Mouse (Mus musculus) fat pad, adult 2 months (tissue): ENCODE data around the gene Hoxa6.

Source experiments
- DNase-seq: peaks from one replicate; pipeline ENCODE4 v3.0.0-alpha.2; 2011; ENCODE audit warnings: low read depth, low spot score; ENCODE audit errors: extremely low read depth

Gene Hoxa6

DNA sequence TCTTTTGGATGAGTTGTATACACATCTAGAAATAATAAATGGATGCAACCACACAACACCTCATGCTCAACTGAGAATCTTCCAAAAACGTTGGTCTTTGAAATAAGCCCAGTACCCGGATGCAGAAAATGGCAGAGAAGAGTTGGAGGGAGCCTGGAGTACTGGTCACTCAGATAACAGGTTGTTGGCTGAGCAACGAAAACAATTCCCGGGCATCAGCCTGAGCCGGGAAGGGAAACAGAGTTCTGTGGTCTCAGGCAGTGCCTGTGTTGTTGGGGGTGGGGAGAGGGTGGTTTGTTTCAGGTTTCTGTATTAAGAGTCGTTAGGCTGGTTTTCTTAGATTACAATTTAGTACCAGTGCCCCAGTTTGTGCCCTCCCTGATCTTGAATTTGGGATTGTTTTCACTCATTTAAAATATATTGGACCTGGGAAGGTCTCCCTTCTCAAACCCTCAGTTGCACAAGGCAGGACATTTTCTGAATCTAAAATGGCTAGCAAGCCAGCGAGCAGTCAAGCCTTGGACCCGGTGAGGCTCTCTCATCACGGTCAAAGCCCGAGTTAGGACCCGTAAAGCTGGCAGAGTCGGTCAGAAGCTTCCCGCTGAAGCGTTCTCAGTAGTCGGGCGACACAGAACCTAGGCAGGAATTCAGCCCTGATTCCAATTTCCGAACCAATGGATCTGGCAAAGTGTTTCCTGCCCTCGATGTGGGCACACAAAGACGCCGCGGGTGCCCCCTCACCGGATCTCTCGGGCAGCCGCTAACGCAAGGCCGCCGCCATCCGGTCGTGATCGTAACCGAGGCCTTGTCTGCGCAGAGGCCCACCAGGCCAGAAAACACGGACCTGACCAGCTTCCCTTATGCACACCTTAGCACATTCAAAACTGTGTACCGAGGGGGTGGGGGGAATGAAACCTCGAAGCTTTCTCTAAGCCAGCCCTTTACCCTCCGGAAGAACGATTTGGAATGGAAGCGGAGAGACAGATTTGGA lies 20.2 kb upstream of the Hoxa6 start:
- DNase-seq = no peak

DNA sequence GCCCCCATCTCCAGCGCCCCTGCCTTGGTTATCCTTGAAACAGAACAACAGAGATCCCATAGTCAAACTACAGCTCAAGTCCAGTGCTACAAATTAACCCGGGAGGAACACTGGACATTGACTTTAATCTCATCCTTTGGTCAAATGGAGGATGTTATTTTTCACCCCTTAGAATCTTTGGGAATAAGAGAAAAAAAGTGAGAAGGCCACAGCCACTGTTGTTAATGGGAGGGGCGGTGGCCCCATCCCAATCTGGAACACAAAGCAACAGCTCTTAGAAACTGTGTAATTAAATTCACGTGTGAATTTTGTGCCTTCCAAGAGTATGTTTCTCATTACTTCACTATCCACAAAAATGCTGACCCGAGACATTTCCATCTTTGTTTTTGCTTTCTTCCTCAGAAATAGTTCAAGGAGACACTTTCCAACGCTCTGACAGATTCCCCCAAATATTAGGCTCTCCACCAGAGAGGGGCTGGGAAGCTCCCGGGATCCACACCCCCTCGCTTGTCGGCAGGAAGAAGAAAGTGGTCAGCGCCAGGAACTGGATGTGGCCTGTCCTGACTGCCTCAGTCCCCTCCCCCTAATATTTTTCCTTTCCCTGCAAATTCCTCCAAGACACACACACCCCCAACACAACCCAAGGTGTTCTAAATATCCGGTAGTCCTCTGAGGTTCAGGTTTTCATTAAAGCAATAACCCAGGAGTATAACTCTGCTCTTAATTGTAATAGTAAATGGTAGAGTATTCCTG lies 19.1 kb upstream of the Hoxa6 start:
- DNase-seq = no peak

DNA sequence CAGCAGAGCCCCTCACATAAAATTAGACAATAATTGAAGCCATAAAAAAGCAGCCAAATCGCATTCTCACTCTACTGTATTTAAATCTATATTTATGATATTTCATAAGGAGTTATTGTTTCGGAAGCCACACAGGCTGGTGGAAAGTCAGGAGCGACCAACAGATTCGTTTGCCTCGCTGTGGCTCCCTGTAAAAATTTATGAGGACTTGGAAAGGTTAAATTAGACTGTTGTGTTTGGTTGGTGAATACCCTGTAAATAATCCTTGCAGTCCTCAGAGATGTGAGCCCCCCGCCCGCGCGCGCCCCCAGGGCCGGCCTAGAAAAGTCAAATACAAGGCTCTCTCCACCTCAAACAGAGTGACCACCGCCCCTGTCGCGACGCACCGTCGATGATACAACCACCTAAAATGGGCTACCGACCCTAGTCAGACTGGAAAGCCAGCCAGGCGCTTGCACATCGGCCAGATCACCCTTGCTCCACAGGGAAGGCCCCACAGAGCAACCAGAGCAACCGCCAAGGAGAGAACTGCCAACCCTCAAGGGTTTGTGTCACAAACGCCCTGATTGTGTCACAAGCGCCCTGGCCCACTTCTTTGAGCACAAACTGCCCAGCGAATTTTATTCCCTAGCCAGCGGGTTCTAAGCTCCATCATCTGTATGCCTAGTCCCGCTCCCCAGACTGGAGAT lies 18.2 kb upstream of the Hoxa6 start:
- DNase-seq = peak; percentile 63

DNA sequence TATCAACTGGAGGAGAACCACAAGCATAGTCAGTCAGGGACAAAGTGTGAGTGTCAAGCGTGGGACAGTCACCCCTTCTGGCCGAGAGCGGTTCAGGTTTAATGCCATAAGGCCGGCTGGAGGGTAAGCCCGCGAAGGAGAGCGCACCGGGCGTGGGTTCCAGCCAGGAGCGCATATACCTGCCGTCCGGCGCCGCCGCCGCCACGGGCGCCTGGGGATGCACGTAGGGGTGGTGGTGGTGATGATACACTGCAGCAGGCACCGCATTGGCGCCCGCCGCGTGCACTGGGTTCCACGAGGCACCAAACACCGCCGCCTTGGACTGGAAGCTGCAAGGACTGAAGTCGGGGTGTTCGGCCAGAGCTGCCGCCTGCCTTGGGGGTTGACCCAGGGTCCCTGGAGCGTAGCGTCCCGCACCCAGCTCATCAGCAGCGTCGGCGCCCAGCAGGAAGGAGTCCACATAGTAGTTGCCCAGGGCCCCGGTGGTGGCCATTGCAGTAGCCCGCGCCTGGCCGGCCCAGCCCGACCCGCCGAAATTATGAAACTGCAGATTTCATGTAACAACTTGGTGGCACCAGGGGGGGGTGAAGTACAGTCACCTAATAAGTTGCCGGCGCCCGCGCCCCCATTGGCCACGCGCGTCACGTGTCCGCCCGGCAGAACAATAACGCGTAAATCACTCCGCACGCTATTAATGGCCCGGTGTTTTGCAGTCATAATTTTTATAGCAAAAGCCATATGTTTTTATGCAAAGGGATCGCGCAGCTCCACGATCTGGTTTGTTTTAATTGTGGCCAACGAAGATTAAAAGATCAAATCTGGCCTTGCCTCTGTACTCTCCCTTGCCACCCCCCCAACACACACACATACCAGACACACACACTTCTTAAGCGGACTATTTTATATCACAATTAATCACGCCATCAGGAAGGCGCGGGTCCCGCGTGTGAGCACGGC lies 17.4 kb upstream of the Hoxa6 start:
- peak; percentile 59 for DNase-seq

DNA sequence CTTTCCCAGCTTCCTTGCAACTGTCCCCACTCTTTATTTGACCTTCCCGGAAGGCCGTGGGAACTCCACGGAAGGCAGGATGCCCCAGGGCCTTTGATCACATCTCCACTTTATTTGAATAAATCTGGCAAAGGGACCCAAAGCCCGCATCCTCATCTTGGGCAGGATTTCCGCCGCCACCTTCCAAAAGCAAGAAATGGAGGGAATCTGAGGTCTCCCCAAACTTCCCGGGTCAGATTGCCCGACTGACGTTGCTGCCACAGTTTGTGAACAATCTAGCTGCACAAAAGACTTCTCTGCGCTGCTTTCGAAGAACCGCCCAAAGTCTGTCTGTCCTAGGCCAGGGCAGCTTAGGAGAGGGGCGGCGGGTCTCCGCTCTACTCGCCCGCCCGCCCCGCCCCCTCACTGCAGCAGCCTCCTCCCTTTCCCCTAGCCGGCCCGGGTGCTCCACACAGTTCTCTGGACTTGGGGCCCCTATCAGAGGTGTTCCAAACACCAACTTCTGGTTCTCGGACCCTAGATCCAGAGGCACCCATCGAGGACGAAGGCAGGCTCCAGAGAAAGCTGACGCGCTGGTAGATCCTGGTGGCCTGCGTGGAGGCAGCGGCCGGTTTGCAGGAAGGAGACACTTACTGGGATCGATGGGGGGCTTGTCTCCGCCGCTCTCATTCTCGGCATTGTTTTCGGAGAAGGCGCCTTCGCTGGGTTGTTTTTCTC lies 16.5 kb upstream of the Hoxa6 start:
- no peak for DNase-seq

DNA sequence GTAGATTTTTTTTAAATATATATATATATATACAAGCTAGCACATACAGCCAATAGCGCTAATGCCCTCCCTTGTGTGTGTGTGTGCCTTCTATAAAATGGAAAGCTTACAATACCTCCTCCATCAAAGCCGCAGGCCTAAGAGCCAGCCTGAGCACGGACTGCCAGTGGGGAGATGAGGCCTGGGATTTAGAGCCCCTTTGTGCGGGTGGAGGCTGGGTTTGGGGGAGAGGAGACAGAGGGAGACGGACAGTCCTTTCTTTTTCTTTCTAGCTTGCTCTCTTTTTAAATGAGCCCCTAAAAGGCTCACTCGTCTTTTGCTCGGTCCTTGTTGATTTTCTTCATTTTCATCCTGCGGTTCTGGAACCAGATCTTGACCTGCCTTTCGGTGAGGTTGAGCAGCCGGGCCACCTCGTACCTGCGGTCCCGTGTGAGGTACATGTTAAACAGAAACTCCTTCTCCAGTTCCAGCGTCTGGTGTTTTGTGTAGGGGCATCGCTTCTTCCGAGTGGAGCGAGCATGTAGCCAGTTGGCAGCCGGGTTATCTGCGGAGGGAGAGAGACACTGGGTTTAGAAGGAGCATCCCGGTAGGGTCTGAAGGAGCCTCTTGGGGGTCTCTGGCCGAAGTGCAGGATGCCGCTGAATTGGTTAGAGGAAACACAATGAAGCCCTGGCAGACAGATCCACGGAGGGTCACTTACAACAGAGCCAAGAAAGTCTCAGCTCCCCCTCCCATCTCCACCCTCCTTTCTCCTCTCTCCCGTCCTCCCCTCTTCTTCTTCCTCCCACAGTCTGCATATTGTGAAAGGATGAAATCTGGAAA lies 15.6 kb upstream of the Hoxa6 start:
- no peak for DNase-seq

DNA sequence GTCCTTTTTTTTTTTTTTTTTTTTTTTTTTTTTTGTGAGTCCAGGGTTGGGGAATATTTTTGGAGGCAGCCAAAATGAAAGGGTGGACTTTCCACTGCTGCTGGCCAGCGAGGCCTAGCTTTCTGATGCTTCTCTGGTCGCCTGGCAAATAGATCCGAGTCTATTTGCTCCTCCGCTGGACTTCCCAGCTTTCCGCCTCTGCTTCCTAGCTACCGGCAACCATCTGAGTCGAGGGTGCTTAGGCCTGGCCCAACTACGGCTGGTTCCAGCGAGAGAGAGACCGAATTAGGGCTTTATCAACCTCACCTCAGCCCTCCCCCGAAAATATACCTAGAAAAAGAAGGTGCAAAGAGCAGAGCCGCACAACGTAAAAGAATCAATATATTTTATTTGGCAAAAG lies 14.2 kb upstream of the Hoxa6 start:
- no peak for DNase-seq

DNA sequence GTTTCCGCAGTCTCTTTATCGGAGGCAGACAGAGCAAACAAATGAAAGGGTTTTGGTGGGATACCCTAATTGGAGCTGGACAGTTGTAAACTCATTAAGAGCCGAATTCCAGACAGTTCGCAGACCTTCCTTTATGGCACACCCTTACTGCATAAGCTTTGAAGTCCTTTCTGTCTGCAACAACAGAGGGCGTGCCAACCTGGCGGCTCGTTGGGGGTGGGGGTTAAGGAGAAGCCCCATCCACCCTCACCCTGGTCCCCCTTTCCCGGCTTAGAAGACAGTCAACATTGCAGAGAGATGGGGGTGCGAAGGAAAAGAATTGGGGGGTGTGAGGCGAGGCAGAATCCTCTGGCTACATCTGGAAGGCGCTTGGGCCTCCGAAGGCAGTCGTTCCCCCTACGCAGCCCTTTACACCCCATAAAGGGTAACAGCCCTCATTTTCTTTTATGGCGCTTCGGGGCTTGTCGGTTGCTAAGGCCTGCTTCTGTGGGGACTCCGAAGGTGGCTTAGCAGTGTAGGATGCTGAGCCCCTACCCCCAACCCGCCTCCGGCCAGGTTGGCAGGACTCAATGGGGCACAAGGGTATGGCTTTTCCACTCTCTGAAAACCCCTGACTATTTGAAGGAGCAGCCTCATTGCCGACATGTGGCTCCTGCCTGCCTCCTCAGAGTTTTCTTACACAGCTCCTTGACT lies 13.6 kb upstream of the Hoxa6 start:
- DNase-seq = no peak

DNA sequence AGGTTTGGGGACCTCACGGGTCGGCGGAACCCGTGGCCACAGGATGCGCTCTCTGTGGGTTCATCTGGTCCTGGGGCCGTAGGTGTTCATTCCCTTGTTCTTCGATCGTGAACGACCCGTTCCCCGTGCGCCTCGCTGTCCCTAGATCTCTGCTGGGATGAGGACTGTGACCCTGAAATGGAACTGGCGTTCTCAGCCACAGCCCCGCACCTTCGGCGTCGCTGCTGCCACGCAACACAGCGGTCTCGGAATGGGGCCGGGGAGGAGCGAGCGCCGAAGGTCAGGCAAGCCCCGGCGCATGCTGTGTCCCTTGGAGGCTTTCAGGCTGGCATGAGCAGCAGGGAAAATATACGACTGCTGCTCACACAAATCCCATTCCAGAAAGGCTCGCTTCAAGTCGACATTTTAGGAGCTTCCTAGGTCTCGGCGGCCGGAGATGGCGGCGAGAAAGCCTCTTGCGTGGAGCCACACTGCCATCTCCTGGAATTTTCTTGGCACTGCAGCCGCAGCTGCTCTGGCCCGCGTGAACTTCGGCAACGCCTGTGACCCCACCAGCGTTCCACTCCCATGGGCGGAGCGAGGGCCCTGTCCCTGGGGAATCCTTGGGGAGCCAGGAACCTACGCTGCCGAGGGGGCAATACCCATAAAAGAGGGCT lies 12.9 kb upstream of the Hoxa6 start, which contains the start of gene Hoxa7:
Hoxa7 (minus strand) TSS at position 518 of the 656 bp plus-strand sequence.
- no peak for DNase-seq

DNA sequence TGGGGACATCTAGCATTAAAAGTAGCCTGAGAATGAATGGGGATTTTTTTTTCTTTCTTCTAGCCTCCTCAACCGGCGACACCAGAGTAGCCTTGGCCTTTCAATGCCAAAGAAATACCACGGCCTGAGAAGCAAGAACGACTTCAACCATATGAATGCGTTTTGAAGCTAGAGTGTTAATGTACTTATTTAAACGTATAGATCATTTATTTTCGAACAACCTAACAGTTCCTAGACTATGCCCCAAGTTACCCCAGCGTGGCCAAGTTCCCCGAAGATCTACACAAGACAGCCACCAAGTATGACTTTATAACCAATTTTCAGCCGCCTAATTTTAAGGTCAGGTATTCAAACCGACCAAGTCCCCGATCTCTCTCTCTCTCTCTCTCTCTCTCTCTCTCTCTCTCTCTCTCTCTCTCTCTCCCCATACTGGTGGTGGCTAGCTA lies 12.4 kb upstream of the Hoxa6 start:
- no peak for DNase-seq

DNA sequence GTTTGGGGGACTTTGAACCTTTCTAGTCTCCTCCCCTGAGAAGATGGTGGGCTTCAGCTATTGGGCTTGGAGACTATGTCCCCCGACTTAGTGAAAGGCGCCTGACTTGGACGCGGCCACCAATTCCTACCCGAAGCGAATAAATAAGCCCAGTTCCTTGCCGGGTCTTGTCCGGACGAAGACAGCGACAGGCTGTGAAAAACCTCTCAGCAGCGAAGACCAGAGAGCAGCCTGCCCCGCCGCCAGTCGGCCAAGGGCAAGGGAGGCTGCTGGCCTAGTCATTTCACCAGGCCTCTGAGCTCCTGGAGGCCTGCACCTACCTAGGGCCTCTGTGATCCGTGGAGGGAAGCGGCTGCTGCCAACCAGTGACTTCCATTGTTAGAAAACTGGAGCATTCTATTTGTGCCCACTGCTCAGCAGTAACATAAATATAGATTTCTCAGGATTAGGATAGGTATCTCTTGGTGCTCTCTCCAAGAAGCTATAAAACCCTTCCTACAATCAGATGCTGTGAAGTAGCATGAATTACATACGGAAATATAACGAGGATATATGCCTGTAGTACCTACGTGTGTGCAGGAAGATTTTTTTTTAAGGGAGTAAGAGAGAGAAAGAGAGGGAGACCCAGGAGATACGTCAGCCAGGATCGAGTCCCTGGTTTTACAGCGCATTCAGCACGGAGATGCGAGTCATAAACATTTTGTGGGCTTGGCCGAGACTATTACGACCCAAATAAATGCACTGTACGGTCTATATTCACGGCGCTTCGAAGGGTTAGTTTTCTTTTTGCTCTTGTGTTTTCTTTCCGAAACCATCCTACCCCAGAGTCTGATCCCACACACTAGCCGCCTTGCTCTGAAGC lies 11.7 kb upstream of the Hoxa6 start:
- DNase-seq = no peak

DNA sequence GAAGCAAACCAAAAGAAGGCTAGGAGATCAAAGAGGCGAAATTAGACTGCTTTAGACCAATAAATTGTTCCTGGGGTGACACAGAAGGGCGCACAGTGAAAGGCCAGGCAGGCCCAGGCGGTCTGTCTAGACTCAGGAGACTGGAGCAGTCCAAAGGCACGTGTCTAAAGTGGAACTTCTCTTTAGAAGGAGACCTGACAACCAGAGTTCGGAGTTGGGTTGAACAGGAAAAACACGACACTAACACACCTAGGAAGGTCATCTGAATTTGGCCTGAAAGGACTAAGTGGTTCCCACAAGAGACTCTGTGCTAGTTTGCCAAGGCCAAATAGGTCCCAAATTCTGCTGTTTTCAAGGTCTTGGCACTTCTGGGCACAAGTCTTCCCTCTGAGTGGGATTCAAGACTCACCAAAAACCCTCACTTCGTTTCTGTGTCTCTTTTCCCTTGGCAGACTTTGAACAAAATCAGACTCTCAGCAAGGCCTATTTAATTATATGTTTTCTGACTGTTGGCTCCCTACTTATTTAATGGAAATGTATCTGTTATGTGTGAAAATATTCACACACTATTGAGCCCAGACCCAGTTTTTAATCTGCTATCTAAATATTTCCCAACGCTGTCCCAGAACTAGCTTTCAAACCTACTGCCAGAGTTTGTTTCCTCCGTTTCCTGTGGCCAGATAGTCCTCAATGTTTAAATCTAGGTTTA lies 10.9 kb upstream of the Hoxa6 start:
- DNase-seq = no peak

DNA sequence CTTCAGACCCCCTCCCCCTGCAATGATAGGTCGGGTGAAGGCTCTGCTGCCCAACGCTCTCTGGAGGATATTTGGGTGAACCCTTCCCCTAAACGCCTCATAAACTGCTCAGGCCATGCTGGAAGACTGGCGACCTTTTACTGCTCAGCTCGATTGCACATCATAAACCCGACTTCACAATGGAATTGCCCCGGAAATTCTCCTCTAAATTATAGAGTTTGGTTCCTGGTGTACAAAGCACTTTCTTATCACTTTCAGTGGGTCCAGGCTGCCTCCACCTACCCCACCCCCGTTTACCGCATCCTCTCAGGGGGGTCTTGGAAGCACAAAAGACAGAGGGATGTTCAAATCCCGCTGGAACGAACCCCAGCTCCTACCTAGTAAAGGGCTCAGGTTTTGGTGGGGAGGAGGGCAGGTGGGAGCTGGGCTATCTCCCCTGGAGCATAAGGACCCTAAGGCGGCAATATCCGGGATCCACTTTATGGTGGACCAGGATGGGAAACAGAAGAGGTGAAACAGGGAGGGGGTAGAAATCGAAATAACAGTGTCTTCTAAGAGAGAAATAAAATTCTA lies 10.2 kb upstream of the Hoxa6 start:
- DNase-seq = no peak

DNA sequence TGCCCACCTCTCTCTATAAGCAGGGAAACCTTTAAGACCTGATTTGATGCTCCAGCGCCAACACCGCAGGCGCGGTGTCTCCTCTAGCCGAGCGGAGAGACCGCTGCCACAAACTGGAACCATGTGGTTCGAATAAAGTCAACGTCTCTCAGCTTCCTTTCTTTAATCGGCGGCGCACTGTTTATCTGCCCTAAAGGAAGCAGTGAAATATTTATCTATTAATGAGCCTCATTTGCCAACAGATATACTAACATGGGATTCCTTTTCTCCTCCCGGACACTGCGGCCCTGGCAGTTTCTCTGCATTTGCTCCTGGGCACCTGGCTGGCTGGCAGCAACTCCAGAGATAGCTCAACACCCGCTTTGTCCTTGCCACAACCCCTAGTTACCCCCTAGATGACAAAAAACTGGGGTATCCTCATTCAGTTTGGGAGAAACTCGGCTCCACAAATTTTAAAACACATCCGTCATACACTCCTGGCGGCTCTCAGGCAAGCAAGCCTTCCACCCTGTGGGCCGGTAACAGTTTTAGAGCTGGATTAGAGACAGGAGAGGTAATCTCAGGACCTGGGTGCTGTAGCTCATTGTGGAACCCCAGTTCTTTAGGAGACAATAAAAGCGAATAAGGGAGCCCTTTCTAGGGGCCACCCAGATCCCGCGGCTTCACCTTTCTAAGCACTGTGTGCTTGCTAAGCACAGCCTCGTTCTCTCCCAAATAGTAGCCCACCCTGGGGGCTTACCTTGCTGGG lies 9.5 kb upstream of the Hoxa6 start:
- DNase-seq = no peak

DNA sequence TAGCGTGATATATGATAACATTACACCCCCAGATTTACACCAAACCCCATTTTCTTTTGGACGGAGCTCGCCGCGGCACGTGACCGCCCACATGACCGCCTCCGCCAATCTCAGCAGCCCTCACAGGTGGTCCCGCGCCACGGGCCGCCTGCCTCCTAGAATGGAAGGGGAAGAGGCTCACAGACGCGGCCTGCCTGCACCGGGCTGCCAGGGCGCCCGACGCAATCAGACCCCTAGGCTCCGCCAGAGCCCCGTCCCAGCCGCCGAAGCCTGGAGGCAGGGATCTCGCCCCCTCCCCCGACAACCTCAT lies 8.9 kb upstream of the Hoxa6 start:
- no peak for DNase-seq
